Mouse (Mus musculus) Patski (cell line): Measurements from ENCODE around the gene Begain. TPM values are rescaled to one million over a fixed set of nuclear protein-coding genes. Genes with fewer than 3 reads are reported as not detected.

Source experiments
- ATAC-seq: fragments of 100-300 bp; one replicate; pipeline ENCODE4 v1.8.0; 2021
- CTCF ChIA-PET: fragments of 350-600 bp; sonication (Branson Sonifier 250); formaldehyde crosslinking; loops from one replicate; lab custom pipeline; 2022; ENCODE audit warnings: inconsistent platforms; lab: Charles Lee
- POLR2A ChIA-PET: fragments of 350-600 bp; sonication (Branson Sonifier 250); formaldehyde crosslinking; loops from one replicate; lab custom pipeline; 2022; ENCODE audit warnings: antibody characterized with exemption, inconsistent platforms; lab: Charles Lee
- DNase-seq: peaks from one replicate; pipeline ENCODE4 v3.0.0-alpha.2; 2011; ENCODE audit warnings: low read depth, low spot score
- H3K27me3 ChIP-seq: fragments of 371-371 bp; one replicate; pipeline ENCODE4 v1.5.1; 2021
- CTCF ChIP-seq: fragments of 100-300 bp; IDR thresholded peaks from one replicate; pipeline ENCODE4 v1.5.1; 2021
- in situ Hi-C: fragments of 300-500 bp; cut with MboI; formaldehyde crosslinking; loops from 3 replicates; pipeline ENCODE4 v1.11.1; 2018; ENCODE audit warnings: low pct_unique_long_range_greater_than_20kb, mixed read lengths
- polyA plus RNA-seq: library from polyadenylated mRNA; unstranded; gene quantifications from one replicate; pipeline ENCODE4 v1.2.3, GENCODE M21; 2021

Gene Begain
- polyA plus RNA-seq, 1 experiment from 2014 or later, result 0.28 TPM

GRCm38 (mm10) chr12:108982684-108982960 is 85.4 kb downstream of the Begain start:
- no peak for TF ChIP-seq CTCF

More at GRCm38 (mm10) chr12:108982684-108982960, 85.4 kb downstream of the Begain start:
- ATAC-seq (no peak), DNase-seq (no peak)
- in situ Hi-C loops, result no loop called here
- CTCF ChIA-PET, result no interaction called here
- H3K27me3 ChIP-seq, result no peaks in the 10 kb centered on the region
- POLR2A ChIA-PET, result no interaction called here

Other genes starting within 250 kb of the Begain start
- 11.8 TPM for gene Slc25a29, start 232.3 kb downstream of the Begain start, polyA plus RNA-seq
- gene Slc25a47, start 232.2 kb downstream of the Begain start, polyA plus RNA-seq, result 3.7 TPM
- 7.5 TPM for gene Wdr25, start 174.6 kb downstream of the Begain start, polyA plus RNA-seq
- gene Wars, start 174.0 kb downstream of the Begain start, polyA plus RNA-seq, result 77.1 TPM